Mouse (Mus musculus): ENCODE measurements around the gene Glod4.

Gene Glod4

DNA sequence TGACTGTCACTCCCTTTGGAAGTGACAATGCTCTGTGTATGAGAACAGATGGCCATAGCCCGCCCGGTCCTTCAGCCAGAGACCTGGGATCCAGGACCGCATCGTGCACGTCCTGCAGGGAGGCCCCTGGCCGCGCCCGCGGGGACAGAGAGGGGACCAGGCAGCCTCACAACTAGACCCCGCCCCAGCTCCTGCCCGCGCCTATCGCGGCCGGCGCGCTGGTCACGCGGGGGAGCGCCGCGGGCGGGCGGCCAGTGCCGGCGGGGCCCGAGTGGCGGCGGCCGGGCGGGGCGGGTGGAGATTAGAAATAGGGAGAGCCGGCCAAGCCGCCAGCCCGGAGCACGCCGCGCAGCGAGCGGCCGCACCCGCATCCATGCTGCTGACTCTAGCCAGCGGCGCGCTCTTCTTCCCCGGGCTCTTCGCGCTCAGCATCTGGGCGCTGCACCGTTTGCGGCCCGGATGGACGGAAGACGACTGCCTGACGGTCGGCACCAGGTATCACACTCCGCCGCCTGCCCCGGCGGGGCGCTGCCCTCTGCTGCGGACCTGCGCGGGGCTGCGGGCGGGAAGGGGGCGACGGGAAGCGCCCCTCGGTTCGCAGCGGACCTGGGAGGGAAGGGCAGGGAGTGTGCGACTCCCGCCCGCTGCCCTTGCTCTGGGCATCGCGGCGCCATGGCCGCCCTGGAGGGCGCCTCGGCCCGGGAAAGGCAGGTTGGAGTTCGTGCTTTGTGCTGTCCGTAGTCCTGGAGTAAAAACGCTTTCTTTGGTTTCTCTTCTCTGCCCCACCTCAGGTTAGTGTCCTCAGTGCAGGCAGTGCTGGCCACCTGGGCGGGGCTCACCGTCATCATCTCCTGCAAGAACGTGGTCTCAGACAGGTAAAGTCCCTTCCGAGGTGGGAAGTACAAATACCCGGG, 41.5 kb downstream of the Glod4 start:
- DNase-seq (ENCODE audit: low spot score) = peak; percentile 74

DNA sequence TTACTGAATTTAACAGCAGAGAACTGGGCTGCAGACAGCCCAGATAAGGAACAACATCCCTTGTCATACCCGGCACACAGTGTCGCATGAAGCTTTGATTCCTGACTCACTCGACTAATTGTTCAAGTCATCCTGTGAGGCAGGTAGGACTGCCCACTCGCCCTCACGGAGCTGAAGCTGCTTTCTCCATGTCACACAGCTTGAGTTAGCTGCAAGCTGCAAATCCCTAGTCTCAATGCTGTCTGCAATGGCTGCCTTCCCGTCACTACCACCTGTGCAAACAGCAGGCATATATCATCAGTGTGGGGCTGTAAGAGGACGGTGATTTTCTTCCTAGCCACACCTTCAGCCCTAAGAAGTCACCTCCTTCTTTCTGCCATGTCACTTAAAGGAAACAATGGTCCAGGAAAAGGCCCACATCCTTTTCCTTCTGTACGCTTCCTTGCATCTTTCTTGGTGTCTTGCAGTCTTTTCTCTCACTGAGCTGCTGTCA, 46.5 kb downstream of the Glod4 start:
- no peak for DNase-seq (ENCODE audit: low spot score)

DNA sequence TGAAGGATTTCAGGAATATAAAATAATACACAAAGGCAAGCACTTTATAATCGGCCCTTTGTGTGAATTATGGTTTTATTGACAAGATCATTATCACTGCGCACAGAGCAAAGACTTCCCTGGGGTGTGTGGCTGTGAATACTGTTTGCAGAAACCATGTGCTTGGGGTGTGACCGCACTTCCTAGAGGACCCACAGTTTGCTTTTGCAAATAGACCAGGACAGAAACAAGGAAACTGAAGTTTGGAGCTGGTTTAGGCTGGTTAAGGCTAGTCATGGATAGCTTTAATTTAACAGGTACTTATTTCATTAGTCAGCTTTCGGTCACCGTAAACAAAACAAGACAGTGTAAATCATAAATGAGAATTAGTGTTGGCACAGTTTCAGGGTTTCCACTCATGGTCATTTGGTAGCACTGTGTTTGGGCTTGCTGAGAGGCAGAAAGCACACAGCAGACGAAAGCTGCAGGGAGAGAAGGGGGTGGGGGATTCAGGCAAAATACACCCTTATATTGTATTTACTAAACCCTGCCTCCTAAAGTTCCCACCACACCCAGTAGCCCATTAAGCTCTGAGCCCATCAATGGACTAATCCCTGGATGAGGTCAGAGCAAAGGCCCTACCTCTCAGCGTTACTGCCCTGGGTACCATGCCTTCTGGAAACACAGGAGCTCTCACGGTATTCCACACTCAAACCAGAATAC, 47.1 kb downstream of the Glod4 start:
- no peak for DNase-seq (ENCODE audit: low spot score)

DNA sequence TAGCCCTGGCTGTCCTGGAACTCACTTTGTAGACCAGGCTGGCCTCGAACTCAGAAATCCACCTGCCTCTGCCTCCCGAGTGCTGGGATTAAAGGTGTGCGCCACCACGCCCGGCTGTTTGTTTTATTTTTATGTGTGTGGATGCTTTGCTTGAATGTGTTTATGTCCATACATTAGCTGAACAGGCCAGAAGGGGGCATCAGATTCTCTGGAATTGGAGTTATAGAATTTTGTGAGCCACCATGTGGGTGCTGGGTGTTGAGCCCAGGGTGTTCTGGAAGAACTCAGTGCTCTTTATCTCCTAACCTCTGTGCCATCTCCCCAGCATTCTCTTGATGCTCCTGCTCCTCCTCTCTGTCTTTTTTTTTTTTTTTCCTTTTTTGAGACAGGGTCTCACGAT, 56.6 kb downstream of the Glod4 start:
- DNase-seq (ENCODE audit: low spot score) = no peak

DNA sequence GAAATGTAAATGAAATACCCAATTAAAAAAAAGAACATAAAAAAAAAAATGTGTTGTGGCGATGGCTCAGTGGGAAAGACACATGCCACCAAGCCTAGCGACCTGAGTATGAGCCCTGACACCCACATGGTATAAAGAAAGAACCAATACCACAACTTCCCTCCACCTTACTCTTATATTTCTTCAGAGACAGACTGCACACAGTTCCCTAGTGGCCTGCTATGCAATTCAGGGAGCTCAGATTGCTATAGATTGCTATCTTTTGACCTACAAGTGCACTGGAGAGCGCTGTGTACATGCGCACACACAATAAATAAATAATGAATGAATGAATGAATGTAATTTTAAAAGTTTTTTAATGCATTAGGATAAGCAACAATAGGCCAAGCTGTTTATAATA, 59.8 kb downstream of the Glod4 start:
- no peak for DNase-seq (ENCODE audit: low spot score)

DNA sequence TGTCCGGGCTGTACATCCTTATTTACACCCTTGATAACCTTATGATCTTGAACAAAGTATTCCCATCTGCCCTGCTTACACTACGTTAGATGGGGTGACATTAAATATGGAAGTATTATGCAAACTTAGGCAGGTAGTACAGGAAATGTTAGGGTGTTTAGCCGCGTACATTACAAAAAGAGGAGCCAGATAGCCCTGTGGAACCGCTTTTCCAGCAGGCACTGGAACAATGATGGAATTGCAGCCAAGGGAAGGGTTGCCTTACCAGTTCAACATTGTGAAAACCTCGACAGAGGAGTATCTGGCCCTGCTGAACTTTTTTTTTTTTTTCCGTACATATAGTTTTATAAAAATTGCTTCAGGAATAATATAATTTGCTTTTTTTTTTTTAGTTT, 63.4 kb downstream of the Glod4 start:
- no peak for DNase-seq (ENCODE audit: low spot score)

- DNase-seq (ENCODE audit: low spot score) = peak; percentile 91
These were observed 63.9 kb downstream of the Glod4 start, which contains the start of the genes Vps53 and Fam57a for GRCm38 (mm10) chr11:76179495-76180145. Vps53 (minus strand) TSS chr11:76179647. Fam57a (plus strand) TSS chr11:76179671.

- DNase-seq (ENCODE audit: low spot score) = peak; percentile 48
These were observed 64.6 kb downstream of the Glod4 start for GRCm38 (mm10) chr11:76178726-76179494.

DNA sequence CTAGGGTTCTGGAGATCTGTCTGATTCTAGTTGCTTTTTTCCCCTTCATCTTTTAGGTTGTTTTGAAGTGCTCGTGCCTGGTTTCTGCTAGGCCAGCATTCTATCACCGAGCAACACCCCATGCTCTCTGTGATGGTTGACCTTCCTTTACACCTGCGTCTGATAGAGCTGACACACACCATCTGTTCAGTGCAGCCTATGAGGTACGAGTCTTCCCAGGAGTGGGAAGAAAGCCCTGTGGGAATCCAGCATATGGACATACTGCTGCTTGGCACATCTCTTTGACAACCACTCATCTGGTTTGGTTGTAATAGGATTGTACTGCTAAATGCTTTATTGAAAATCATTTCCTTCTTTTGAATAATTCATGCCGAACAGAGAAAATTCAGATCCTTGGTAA, 73.3 kb downstream of the Glod4 start:
- no peak for DNase-seq (ENCODE audit: low spot score)

DNA sequence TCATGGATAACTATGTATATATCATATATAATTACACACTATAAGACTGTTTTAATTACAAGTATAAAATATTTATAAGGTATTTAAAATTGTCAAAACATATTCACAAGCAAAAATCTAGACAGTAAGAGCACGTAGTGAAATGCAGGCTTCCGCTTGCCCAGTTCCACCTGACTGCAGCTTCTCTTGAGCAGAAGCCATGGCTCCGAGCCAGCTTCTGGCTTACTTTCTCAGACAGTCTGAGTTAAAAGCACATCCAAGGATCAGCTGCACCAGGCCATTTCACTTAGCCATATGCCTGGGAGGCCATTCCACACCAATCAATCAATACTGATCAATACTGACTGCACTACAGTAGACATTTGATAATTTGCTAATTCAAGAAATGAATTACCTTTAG, 74.5 kb downstream of the Glod4 start:
- DNase-seq (ENCODE audit: low spot score) = no peak

DNA sequence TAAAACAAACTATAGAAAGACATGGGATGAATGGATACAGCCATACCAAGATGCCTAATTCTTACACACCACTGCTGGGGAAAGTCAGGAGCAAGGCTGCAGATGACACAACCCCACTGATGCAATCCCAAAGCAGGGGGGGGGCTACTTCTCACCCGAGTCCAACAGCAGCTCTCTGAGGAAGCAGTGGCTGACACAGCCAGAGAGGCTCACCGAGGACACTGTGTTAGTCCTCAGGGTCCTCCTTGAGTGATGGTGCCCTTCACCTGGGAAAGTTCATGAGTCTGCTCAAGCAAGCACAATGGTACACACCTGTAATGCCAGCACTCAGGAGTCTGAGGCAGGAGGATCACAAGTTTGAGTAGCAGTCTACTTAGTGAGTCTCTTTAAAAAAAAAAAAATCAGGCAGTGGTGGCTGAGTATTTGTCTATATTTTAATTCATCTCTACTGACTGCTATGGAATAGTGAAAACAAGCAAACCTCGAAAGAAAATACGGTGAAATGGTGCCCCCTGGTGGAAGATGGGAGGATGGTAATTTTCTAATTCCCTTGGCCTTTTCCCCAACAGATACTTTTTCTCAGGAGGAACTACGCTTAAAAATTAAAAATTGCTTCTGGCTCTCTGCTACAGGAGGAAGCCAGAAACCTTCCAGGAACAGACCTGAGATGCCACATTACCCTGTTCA, 76.3 kb downstream of the Glod4 start:
- peak; percentile 53 for DNase-seq (ENCODE audit: low spot score)

DNA sequence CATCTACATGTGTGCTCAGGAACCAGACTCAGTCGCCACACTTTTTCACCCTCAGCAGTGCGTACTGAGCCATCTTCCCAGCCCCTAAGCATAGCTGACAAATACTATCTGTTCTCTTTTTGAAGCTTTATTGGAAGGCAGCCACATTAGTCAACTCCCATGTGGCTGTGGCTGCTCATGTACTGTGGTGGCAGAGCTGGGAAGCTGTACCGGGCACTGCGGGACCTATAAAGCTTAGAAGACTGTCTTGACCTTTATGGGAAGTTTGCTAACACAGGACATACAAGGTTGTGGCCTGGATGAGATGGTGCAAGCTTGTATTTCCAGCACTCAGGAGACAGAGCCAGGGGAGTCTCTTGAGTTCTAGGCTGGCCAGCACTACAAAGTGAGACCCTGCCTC, 76.9 kb downstream of the Glod4 start:
- no peak for DNase-seq (ENCODE audit: low spot score)

DNA sequence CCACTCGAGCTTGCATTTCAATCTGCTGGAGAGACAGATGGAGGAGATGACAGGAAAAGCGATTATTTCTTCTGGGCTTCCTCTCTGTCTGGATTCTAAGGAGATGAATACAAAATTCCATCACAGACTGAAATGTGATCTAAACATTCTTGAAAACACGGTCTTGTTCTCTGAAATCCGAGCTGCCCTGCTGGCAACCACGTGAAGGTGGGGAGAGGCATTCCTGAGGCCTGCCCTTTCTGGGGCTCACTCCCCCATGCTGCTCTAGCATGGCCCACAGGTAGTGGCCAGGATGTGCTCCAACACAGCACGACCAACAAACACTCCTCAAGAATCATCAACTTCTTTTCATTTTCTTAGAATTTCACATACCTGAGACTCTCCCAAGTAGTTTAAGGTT, 83.3 kb downstream of the Glod4 start:
- DNase-seq (ENCODE audit: low spot score) = no peak

GRCm38 (mm10) chr11:76158375-76158774, 85.2 kb downstream of the Glod4 start:
- DNase-seq (ENCODE audit: low spot score) = no peak

DNA sequence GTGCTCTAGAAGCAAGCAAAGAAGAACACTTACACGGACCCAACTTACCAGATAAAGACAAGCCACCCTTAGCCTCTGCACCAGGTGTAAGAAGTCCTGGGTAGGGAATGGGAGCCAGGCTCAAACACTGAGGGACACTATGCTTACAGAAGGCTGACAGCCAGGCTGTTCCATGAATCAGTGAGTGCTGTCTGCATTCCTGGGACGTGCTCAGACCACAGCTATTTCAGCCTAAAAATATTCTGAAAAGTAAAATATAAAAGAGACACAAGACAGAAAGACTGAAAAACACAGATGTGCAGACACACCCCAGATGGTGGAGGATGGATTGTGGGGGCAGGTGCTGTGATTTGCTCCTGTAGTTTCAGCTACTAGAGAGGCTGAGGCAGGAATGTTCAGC, 88.7 kb downstream of the Glod4 start:
- no peak for DNase-seq (ENCODE audit: low spot score)

- DNase-seq (ENCODE audit: low spot score) = no peak
These were observed 89.3 kb downstream of the Glod4 start for GRCm38 (mm10) chr11:76154200-76154599.

- DNase-seq (ENCODE audit: low spot score) = no peak
These were observed 90.1 kb downstream of the Glod4 start for GRCm38 (mm10) chr11:76153236-76153951.

- DNase-seq (ENCODE audit: low spot score) = no peak
These were observed 92.5 kb downstream of the Glod4 start for GRCm38 (mm10) chr11:76150980-76151379.

- no peak for DNase-seq (ENCODE audit: low spot score)
These were observed 95.2 kb downstream of the Glod4 start for GRCm38 (mm10) chr11:76148055-76149008.

Data from yolk sac, embryonic 10.5 days (tissue).